Mouse (Mus musculus): Measurements from ENCODE around the gene Kctd6. TPM values are rescaled to one million over a fixed set of nuclear protein-coding genes. Genes with fewer than 3 reads are reported as not detected.

Kctd6 gene
- polyA plus RNA-seq (2014; fragmentation: Illumina TruSeq; extraction: RNeasy Lipid Tissue Mini Kit (QIAGEN cat#74804); ENCODE audit: low read depth, low replicate concordance): 13.6 TPM

DNA sequence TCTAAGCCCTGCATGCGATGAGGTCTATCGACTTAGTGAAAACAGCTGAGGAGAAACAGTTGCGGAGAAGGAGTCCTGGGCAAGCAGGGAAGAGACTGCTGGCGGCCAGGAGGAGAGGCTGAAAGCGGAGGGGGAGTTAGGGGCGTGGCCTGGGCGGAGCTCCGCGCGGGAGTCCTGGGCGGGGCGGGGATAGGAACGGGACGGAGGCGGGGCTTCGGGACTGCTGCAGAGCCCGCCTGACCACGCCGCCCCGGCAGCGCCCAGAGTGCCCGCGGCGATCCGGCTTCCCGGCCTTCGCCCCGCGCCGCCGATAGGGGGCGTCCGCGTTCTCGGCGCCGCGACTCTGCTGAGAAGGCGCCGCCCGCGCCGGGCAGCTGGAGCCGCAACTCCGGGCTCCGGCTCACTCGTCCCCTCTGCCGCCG lies at the start of gene Kctd6:
Gene Kctd6 (plus strand): TSS at position 338 of the 422 bp plus-strand sequence.

DNA sequence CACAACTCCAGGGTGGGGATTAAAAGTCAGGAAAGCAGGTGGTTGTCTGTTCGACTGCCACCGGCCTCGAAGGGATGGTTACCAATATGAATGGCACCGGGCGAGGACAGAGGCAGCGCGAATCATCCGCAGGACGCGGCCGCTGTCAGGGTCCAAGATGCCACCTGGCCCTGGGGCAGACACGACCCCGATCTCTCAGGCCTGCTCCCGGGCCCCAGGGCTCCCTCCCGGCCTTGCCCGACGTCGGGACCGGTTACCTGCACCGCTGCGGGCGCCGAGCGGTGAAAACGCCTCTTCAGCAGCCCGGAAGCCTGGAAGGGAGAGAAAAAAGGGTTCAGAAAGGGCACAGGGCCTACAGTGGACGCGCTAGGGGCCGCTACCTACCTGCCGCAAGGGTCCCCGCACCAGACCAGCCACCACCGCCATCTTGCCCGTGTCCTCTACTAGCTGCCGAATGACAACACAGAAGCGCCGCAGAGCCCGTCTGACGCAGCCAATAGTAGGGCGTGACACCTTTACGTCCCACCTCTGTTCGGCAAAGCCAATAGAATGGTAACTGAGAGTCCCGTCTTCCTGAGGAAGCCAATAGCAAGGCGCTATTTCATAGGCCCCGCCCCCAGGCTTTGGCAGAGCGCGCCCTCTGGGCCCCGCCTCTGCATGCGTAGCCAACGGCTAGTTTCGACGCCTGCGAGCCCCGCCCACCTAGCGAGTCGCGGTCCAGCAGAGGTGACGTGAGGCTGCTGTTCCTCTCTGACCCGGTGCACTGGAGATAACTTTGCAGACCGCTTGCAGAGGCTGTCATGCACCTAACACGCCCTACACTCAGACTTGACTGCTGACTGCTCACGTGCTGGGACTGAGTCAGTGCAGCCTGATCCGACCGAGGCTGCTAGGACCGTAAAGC lies 41.2 kb upstream of the Kctd6 start, which contains the start of gene Pdhb:
Gene Pdhb (minus strand): TSS at position 519 of the 904 bp plus-strand sequence.

DNA sequence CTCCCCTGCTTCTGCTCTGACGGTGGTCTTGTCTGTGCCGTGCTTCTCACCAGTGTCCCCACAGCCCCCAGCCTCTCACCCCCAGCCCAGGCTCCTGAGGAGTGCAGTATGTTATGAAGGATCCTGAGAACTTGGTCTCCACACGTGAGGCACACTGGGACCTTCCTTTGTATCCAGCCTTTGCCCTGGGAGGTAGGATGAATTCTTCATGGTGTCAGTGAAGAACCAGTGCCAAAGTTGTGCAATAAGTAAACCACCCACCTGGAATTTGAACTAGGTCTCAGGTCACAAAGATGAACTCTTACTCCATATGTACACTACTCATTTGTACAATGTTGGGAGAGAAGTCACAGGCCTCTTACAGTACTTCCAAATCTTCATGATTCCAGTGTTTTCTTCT lies 45.2 kb downstream of the Kctd6 start, which contains the start of gene Acox2:
Gene Acox2 (minus strand): TSS at position 188 of the 400 bp plus-strand sequence.

Other genes with a start within 250 kb of the Kctd6 start
- gene Dnase1l3, start 219.6 kb upstream of the Kctd6 start, polyA plus RNA-seq (2014; fragmentation: Illumina TruSeq; extraction: RNeasy Lipid Tissue Mini Kit (QIAGEN cat#74804); ENCODE audit: low read depth, low replicate concordance): not detected
- 10.0 TPM for gene Abhd6, start 211.2 kb upstream of the Kctd6 start, polyA plus RNA-seq (2014; fragmentation: Illumina TruSeq; extraction: RNeasy Lipid Tissue Mini Kit (QIAGEN cat#74804); ENCODE audit: low read depth, low replicate concordance)
- 35.8 TPM for gene Rpp14, start 133.8 kb upstream of the Kctd6 start, polyA plus RNA-seq (2014; fragmentation: Illumina TruSeq; extraction: RNeasy Lipid Tissue Mini Kit (QIAGEN cat#74804); ENCODE audit: low read depth, low replicate concordance)
- gene Pxk, start 115.9 kb upstream of the Kctd6 start, polyA plus RNA-seq (2014; fragmentation: Illumina TruSeq; extraction: RNeasy Lipid Tissue Mini Kit (QIAGEN cat#74804); ENCODE audit: low read depth, low replicate concordance): 25.0 TPM
- gene Pdhb, start 41.1 kb upstream of the Kctd6 start, polyA plus RNA-seq (2014; fragmentation: Illumina TruSeq; extraction: RNeasy Lipid Tissue Mini Kit (QIAGEN cat#74804); ENCODE audit: low read depth, low replicate concordance): 840 TPM
- gene Acox2, start 45.2 kb downstream of the Kctd6 start, polyA plus RNA-seq (2014; fragmentation: Illumina TruSeq; extraction: RNeasy Lipid Tissue Mini Kit (QIAGEN cat#74804); ENCODE audit: low read depth, low replicate concordance): 1.1 TPM
- gene Fam107a, start 103.9 kb downstream of the Kctd6 start, polyA plus RNA-seq (2014; fragmentation: Illumina TruSeq; extraction: RNeasy Lipid Tissue Mini Kit (QIAGEN cat#74804); ENCODE audit: low read depth, low replicate concordance): 4.2 TPM
- not detected for gene Oit1, start 164.6 kb downstream of the Kctd6 start, polyA plus RNA-seq (2014; fragmentation: Illumina TruSeq; extraction: RNeasy Lipid Tissue Mini Kit (QIAGEN cat#74804); ENCODE audit: low read depth, low replicate concordance)